Mouse (Mus musculus) C2C12 (cell line): ENCODE measurements at regions not wholly inside any gene's neighbourhood (a gene's known extent, or its start where the extent isn't known, plus 50 kb on each side); places are given as distances from the start of the nearest gene placed in this dataset.

Source experiments
- H3K27me3 ChIP-seq: one replicate; pipeline ENCODE4 v1.6.1; 2011; ENCODE audit not compliant: control insufficient read depth, insufficient read depth, insufficient read length
- H3K36me3 ChIP-seq: one replicate; pipeline ENCODE4 v1.6.1; 2011; ENCODE audit not compliant: control insufficient read depth, insufficient read depth
- H3K4me3 ChIP-seq: one replicate; pipeline ENCODE4 v1.5.1; 2011; ENCODE audit warnings: mild to moderate bottlenecking, control low read depth; ENCODE audit not compliant: poor library complexity, insufficient read depth, severe bottlenecking
- H3K79me2 ChIP-seq: one replicate; pipeline ENCODE4 v1.6.1; 2011; ENCODE audit not compliant: control insufficient read depth, insufficient read depth
- H3K79me3 ChIP-seq: one replicate; pipeline ENCODE4 v1.6.1; 2011; ENCODE audit warnings: low read depth, control low read depth
- H3ac ChIP-seq: one replicate; pipeline ENCODE3; 2011; ENCODE audit warnings: low read depth; ENCODE audit not compliant: control insufficient read depth, insufficient read length
- CEBPB ChIP-seq: IDR thresholded peaks from one replicate; pipeline ENCODE4 v1.6.1; 2011; ENCODE audit warnings: low read depth, mild to moderate bottlenecking, control low read depth, moderate library complexity
- CTCF ChIP-seq: IDR thresholded peaks from one replicate; pipeline ENCODE4 v1.5.1; 2011; ENCODE audit not compliant: control insufficient read depth, insufficient read depth, insufficient read length
- FOSL1 ChIP-seq: IDR thresholded peaks from one replicate; pipeline ENCODE4 v1.8.0; 2011; ENCODE audit warnings: mild to moderate bottlenecking, low read length; ENCODE audit not compliant: poor library complexity, insufficient read depth, severe bottlenecking
- MAX ChIP-seq: IDR thresholded peaks from one replicate; pipeline ENCODE4 v1.6.1; 2011; ENCODE audit warnings: mild to moderate bottlenecking, control low read depth
- MYOD1 ChIP-seq: IDR thresholded peaks from one replicate; pipeline ENCODE4 v1.6.1; 2011; ENCODE audit warnings: low read depth; ENCODE audit not compliant: control insufficient read depth, insufficient read length
- MYOG ChIP-seq: IDR thresholded peaks from one replicate; pipeline ENCODE4 v1.6.1; 2011; ENCODE audit not compliant: control insufficient read depth, insufficient read length; ENCODE audit errors: extremely low read depth
- USF1 ChIP-seq: IDR thresholded peaks from one replicate; pipeline ENCODE4 v1.6.1; 2011; ENCODE audit warnings: low read depth, mild to moderate bottlenecking, control low read depth, moderate library complexity

DNA sequence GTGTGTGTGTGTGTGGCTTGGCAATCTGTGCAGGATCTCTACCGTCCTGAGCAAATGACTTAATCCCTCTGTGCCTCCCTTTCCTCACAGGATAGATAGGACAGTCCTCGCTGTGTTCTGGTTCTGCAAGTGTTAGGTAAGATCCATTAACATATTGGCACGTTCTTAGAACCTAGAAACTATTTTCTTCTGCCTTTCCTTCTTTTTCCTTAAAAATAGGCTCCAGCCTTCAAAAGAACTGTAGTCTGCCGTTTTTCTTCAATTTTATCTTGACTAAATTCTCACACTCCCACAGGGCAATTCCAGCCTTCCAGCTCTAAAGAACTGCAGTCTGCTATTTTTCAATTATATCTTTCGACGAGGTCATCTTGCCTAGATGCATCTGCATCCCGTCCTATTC, 227.6 kb upstream of the Clint1 start:
- Histone ChIP-seq H3K27me3 (no peaks in the 10 kb centered on the region), H3K36me3 (no peaks in the 10 kb centered on the region), H3K4me3 (no peak overlapping the region), H3K79me3 (no peaks in the 10 kb centered on the region), H3K79me2 (no peaks in the 10 kb centered on the region), H3ac (no peak overlapping the region)
- TF ChIP-seq USF1 (no peak), CTCF (no peak), MYOG (no peak), CEBPB (no peak), FOSL1 (no peak), MYOD1 (no peak), MAX (no peak)

DNA sequence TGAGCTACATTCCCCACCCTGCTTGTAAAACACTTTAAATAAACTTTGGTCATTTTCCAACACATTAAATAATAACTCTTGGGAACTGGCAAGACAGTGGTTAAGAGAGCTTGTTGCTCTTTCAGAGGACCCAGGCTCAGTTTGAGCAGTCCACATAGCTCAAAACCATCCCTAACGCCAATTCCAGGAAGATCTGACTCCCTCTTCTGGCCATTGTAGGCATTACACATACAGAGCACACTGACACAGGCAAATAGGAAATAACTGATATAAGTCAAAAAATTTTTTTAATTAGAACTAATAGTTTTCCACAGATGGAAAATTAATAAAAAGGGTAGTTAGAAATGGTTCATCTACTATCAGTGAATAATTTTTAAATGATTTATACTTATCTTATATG, 222.6 kb upstream of the Clint1 start:
- Histone ChIP-seq H3K79me2 (no peaks in the 10 kb centered on the region), H3K4me3 (no peak overlapping the region), H3K36me3 (no peaks in the 10 kb centered on the region), H3K79me3 (no peaks in the 10 kb centered on the region), H3ac (no peak overlapping the region), H3K27me3 (no peaks in the 10 kb centered on the region)
- TF ChIP-seq USF1 (no peak), MYOD1 (no peak), MYOG (no peak), CEBPB (no peak), CTCF (no peak), MAX (no peak), FOSL1 (no peak)

DNA sequence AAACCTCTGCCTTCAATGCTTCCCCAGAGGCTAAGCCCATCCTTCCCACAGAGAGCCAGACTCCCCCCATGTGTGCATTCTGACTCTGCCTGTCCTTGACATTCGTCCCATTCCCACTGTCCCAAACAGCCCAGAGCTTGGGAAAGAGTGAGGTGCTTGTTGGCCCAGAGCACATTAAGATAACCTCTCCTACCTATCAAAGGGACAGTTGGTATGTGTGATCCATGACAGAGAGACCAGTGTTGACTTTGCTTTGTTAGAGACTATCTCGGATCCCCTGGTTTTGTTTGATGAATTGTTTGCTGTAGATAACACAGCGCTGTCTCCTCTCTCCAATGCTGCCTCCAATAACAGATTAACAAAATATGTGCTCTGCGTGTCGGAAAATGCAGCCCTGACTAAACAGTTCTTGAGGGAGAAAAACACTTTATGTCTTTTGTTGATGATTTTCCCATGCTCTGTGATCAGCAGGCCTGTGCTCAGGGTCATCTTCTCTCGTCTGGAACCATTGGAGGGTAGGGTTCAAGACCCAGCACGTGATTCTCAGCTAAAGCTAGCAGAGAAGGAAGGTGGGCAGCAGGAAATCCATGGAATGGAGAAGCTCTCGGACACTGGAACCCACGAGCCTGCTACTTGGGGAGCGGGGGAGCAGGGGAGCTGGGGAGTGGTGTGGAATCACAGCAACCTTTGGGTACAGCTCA, 217.2 kb upstream of the Clint1 start:
- no peaks in the 10 kb centered on the region for H3K79me2 ChIP-seq
- no peaks in the 10 kb centered on the region for H3K79me3 ChIP-seq
- H3ac ChIP-seq: no peak overlapping the region
- no peaks in the 10 kb centered on the region for H3K36me3 ChIP-seq
- no peak for TF ChIP-seq CTCF
- no peak for TF ChIP-seq FOSL1
- TF ChIP-seq CEBPB: no peak
- TF ChIP-seq USF1: no peak
- no peak for TF ChIP-seq MYOG
- TF ChIP-seq MAX: no peak
- TF ChIP-seq MYOD1: no peak
- no peaks in the 10 kb centered on the region for H3K27me3 ChIP-seq
- no peak overlapping the region for H3K4me3 ChIP-seq

DNA sequence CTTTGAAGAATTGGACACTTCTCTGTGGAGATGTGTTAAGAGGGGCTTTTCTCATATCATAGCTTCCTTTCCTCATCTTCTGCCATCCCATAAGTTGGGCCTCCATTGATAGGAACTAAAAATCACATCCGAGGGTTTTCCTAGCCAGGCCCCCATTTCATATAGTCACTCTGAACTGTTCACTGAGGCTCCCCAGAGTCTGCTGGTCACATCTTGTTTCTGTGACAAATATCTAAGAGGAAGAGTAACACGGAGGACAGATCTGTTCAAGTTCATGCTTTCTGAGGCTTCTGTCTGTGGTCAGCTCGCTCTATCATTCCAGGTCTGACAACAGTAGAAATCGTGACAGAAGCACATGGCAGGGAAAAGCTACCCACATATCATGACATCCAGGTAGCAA, 216.0 kb upstream of the Clint1 start:
- no peaks in the 10 kb centered on the region for H3K27me3 ChIP-seq
- H3K36me3 ChIP-seq: no peaks in the 10 kb centered on the region
- H3K79me2 ChIP-seq: no peaks in the 10 kb centered on the region
- no peak for TF ChIP-seq MAX
- no peak for TF ChIP-seq CEBPB
- no peak for TF ChIP-seq FOSL1
- TF ChIP-seq USF1: no peak
- H3K4me3 ChIP-seq: no peak overlapping the region
- no peaks in the 10 kb centered on the region for H3K79me3 ChIP-seq
- no peak overlapping the region for H3ac ChIP-seq

DNA sequence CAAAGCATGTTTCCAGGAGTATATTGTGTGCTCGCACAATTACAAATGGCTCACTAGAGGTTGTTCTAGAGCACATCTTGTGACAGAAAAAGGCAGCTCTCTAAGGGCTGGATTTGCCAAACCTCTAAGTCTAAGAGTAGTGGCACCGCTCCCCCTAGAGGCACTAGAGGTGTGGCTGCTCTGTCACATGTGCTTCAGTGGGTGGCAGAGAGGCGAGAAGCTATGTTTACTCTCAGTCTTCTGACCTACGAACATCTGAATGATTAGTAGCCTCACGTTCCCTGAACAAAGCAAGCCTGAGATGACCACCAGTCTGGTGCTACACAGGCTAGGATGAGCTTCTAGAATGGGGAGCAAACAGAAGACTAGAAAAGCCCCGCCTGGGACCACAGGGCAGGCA, 212.6 kb upstream of the Clint1 start:
- no peaks in the 10 kb centered on the region for H3K79me2 ChIP-seq

DNA sequence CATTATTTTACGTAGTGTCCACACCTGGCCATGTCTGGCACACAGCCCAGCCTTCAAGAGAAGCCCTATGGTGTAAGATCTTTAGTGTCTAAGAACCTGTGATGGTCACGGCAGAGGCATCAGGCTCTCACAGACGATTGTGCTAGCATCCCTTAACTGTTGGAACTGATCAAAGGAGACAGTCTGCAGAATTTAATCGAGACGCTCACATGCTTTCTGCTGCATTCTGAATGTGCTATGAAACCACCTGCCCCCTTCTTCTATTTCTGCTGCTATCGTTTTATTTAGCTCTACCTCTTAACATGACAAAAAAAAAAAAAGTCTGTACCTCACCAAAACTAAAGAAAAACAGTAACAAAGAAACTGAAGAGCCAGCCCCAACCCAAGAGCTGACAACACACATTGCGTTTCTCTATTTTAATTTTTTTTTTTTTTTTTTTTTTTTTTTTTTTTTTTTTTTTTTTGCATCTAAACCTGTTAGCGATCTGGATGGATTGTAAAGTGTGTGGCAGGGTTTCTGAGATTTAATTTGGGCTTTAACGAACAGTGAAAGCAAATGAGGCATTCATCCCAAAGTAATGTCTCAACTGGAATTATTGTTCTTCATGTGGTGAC, 209.6 kb upstream of the Clint1 start:
- H3K79me2 ChIP-seq: no peaks in the 10 kb centered on the region
- no peak overlapping the region for H3ac ChIP-seq
- H3K4me3 ChIP-seq: no peak overlapping the region
- no peaks in the 10 kb centered on the region for H3K79me3 ChIP-seq
- H3K27me3 ChIP-seq: no peaks in the 10 kb centered on the region
- no peaks in the 10 kb centered on the region for H3K36me3 ChIP-seq
- TF ChIP-seq USF1 (no peak), CEBPB (no peak), MYOG (no peak), CTCF (no peak), MAX (no peak), MYOD1 (no peak), FOSL1 (no peak)

More for the DNA sequence above, 212.6 kb upstream of the Clint1 start:
- Histone ChIP-seq H3K27me3 (no peaks in the 10 kb centered on the region), H3K36me3 (no peaks in the 10 kb centered on the region), H3K4me3 (no peak overlapping the region), H3ac (no peak overlapping the region), H3K79me3 (no peaks in the 10 kb centered on the region)
- no peak for TF ChIP-seq CEBPB
- no peak for TF ChIP-seq MAX
- TF ChIP-seq MYOG: no peak
- no peak for TF ChIP-seq FOSL1
- no peak for TF ChIP-seq CTCF
- TF ChIP-seq USF1: no peak
- TF ChIP-seq MYOD1: no peak
